Mouse (Mus musculus): ENCODE results near the gene Smim17.

- no peak for TF ChIP-seq CTCF (IDR thresholded peaks at IDR 0.05; ENCODE audit: low read depth)
- no peak for TF ChIP-seq EP300 (IDR thresholded peaks at IDR 0.05; ENCODE audit: low read depth)
These were observed 57.9 kb downstream of the Smim17 start for GRCm38 (mm10) chr7:6456399-6456798.

All from liver, postnatal 0 days (tissue).